Mouse (Mus musculus): ENCODE results near the gene Upk1b.

Upk1b gene

GRCm38 (mm10) chr16:38769529-38769928 lies 30.6 kb downstream of the Upk1b start:
- no peak for TF ChIP-seq GATA4 (IDR thresholded peaks at IDR 0.05; ENCODE audit: insufficient replicate concordance, low read length)

DNA sequence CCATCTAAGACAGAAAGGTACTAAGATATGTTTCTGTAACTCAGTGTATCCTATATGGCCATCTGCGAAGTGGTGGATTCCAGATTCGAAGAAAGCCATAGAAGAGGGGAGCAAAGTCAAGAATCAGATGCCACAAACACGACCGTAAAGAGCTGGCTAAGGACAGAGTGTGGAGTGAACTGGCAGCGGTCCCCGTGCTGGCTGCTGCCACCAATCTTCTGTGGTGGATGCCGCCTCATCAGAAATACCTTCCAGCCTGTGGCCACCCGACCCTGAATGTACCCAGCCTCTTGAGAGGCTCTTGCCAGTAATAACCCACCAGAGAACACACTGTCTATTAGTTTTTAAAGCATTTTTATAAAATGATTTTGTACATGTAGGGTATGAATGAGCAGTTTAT lies 31.7 kb downstream of the Upk1b start:
- TF ChIP-seq GATA4 (IDR thresholded peaks at IDR 0.05; ENCODE audit: insufficient replicate concordance, low read length), result no peak

- no peak for TF ChIP-seq GATA4 (IDR thresholded peaks at IDR 0.05; ENCODE audit: insufficient replicate concordance, low read length)
Observed at GRCm38 (mm10) chr16:38767761-38768160, 32.4 kb downstream of the Upk1b start.

- no peak for TF ChIP-seq GATA4 (IDR thresholded peaks at IDR 0.05; ENCODE audit: insufficient replicate concordance, low read length)
Observed at GRCm38 (mm10) chr16:38766671-38767070, 33.5 kb downstream of the Upk1b start.

DNA sequence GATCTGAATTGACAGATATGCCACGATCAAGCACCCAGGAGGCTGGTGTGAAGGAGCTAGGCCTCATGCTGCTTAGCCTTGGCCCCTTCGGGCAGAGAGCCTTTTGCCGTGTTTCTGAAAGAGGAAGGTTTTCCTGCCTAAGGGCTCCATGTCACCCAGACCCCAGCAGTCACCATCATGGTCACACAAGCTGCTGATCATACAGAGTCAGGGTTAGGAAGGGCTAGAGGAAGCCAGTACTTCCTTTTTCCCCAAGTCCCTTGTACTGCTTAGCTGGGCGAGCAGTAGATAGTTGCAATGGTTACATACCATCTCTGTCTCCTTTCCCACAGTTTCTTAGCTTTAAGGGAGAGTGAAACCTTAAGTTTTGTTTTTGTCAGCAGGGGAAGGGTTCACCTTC lies 36.6 kb downstream of the Upk1b start:
- TF ChIP-seq GATA4 (IDR thresholded peaks at IDR 0.05; ENCODE audit: insufficient replicate concordance, low read length), result no peak

- TF ChIP-seq GATA4 (IDR thresholded peaks at IDR 0.05; ENCODE audit: insufficient replicate concordance, low read length), result no peak
Observed at GRCm38 (mm10) chr16:38762401-38762800, 37.7 kb downstream of the Upk1b start.

DNA sequence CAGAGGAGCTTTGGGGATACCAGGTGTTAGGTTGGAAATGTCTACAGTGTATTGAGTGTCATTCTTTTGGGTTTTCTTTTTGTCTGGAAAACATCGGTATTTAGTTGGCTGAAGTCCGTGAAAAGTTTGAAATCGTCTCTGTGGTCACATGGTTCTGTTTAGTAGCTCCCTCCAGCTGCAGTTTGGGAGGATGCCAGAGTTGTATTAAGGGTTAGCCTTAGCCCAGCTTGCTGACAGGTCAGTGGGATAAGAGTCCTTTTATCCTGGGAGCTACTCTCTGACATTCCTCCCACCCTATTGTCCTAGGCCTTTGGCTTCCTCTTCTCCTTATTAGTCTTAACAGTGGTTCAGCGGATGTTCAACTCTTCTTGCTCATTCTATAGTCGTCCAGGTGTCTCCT lies 38.2 kb downstream of the Upk1b start:
- TF ChIP-seq GATA4 (IDR thresholded peaks at IDR 0.05; ENCODE audit: insufficient replicate concordance, low read length), result no peak

GRCm38 (mm10) chr16:38760834-38761375 lies 39.2 kb downstream of the Upk1b start:
- no peak for TF ChIP-seq GATA4 (IDR thresholded peaks at IDR 0.05; ENCODE audit: insufficient replicate concordance, low read length)

- no peak for TF ChIP-seq GATA4 (IDR thresholded peaks at IDR 0.05; ENCODE audit: insufficient replicate concordance, low read length)
Observed at GRCm38 (mm10) chr16:38760239-38760638, 39.9 kb downstream of the Upk1b start.

GRCm38 (mm10) chr16:38758104-38758861 lies 41.8 kb downstream of the Upk1b start:
- no peak for TF ChIP-seq GATA4 (IDR thresholded peaks at IDR 0.05; ENCODE audit: insufficient replicate concordance, low read length)

DNA sequence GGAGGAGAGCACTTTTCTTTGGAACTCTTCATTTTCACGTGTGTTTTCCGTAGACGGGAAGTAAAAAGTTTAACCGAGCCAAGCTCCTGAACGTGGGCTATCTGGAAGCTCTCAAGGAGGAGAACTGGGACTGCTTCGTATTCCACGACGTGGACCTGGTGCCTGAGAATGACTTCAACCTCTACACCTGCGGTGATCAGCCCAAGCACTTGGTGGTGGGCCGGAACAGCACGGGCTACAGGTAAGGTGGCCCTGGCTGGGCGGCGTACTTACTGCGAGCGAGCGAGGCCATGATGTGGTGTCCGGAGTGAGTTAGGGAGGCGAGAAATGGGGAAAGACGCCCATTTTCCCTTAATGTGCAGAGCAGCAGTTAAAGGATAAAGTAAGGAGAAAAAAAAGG lies 42.5 kb downstream of the Upk1b start:
- no peak for TF ChIP-seq GATA4 (IDR thresholded peaks at IDR 0.05; ENCODE audit: insufficient replicate concordance, low read length)

GRCm38 (mm10) chr16:38756572-38756971 lies 43.6 kb downstream of the Upk1b start:
- TF ChIP-seq GATA4 (IDR thresholded peaks at IDR 0.05; ENCODE audit: insufficient replicate concordance, low read length), result no peak

- no peak for TF ChIP-seq GATA4 (IDR thresholded peaks at IDR 0.05; ENCODE audit: insufficient replicate concordance, low read length)
Observed at GRCm38 (mm10) chr16:38756177-38756503, 44.0 kb downstream of the Upk1b start.

DNA sequence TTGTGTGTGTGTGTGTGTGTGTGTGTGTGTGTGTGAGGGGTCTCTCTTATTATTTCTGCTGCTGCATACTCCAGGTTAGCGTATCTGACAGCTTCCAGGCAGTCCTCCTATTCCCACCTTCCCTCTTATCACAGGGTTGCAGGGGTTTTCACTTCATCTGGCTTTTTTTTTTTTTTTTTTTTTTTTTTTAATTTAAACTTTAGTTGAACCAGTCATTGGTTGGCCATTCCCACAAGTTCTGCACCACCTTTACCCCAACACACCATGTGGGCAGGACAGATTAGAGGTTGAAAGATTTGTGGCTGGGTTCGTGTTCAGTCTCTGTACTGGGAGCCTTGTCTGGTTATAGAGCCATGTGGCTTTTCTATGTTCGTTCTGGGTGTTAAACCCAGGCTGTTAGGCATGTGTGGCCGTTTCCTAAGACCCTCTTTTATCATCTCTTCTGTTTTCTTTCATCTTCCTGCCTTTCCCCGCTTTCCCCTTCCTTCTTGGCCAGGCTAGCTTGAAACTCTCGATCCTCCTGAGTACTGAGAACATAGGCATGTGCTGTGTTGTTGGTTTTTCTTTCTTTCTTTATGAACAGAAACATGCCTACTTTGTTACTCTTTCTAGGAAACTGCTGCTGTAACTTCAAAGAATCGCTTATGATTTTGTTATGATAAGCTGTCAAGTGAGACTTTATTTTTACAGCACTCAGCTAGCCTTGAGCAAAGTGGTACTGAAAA lies 44.5 kb downstream of the Upk1b start:
- TF ChIP-seq GATA4 (IDR thresholded peaks at IDR 0.05; ENCODE audit: insufficient replicate concordance, low read length), result no peak

DNA sequence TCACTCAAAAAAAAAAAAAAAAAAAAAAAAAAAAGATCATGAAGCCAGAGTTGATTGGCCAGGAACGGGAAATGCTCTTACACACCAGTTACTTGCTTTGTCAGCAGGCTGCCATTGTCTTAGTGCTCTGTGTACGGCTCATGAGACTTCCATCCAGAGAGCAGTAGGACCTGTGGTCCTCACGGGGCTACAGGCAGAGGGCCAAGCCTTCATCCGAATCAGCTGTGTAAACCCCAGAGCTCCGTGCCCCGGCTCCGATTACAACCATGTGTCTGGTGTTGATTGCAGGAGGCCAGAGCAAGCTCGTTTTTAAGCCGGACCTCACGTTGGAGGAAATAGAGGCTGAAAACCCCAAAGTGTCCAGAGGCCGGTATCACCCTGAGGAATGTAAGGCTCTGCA lies 46.5 kb downstream of the Upk1b start:
- no peak for TF ChIP-seq GATA4 (IDR thresholded peaks at IDR 0.05; ENCODE audit: insufficient replicate concordance, low read length)

GRCm38 (mm10) chr16:38750803-38751202 lies 49.3 kb downstream of the Upk1b start:
- no peak for TF ChIP-seq GATA4 (IDR thresholded peaks at IDR 0.05; ENCODE audit: insufficient replicate concordance, low read length)
